Mouse (Mus musculus): ENCODE results near the gene Csrnp2. TPM values are rescaled to one million over a fixed set of nuclear protein-coding genes. Genes with fewer than 3 reads are reported as not detected.
"Not testable (repeated sequence)": the region's sequence is repeated elsewhere in the genome, so short reads cannot be mapped to it uniquely, and the experiment has no call there.

Csrnp2 gene
- polyA plus RNA-seq, 1 experiment from 2014 or later = 20.4 TPM

- Histone ChIP-seq H3K27me3 (ENCODE audit: control insufficient read depth, insufficient read depth, low read length) (no peaks in the 10 kb centered on the region), H3K4me2 (no peak overlapping the region), H3K27ac (ENCODE audit: low read depth, low read length) (no peak overlapping the region), H3K36me3 (ENCODE audit: control insufficient read depth, insufficient read depth, low read length) (no peaks in the 10 kb centered on the region; the same call in 1 of the 2 replicates), H3K4me1 (ENCODE audit: control insufficient read depth, insufficient read depth, low read length) (no peaks in the 10 kb centered on the region), H3K9ac (ENCODE audit: low read length) (no peak overlapping the region), H3K9me3 (ENCODE audit: control insufficient read depth, low read length) (no peaks in the 10 kb centered on the region), H3K4me3 (ENCODE audit: low read depth, low read length) (no peak overlapping the region)
- DNase-seq (ENCODE audit: low spot score, missing footprints) (no peak), ATAC-seq (ENCODE audit: low FRiP score) (no peak)
- WGBS = 93% methylated on average over 14 of the region's 14 CpGs
Observed at GRCm38 (mm10) chr15:100520306-100520705, 25.0 kb upstream of the Csrnp2 start.

- 91% methylated on average over 2 of the region's 2 CpGs for WGBS
- Histone ChIP-seq H3K4me3 (ENCODE audit: low read depth, low read length) (no peak overlapping the region), H3K9ac (ENCODE audit: low read length) (no peak overlapping the region), H3K27ac (ENCODE audit: low read depth, low read length) (no peak overlapping the region), H3K36me3 (ENCODE audit: control insufficient read depth, insufficient read depth, low read length) (peaks cover 15% of the 10 kb centered on the region), H3K4me2 (no peak overlapping the region), H3K9me3 (ENCODE audit: control insufficient read depth, low read length) (no peaks in the 10 kb centered on the region), H3K27me3 (ENCODE audit: control insufficient read depth, insufficient read depth, low read length) (no peaks in the 10 kb centered on the region), H3K4me1 (ENCODE audit: control insufficient read depth, insufficient read depth, low read length) (no peaks in the 10 kb centered on the region)
- DNase-seq (ENCODE audit: low spot score, missing footprints) (peak; percentile 53), ATAC-seq (ENCODE audit: low FRiP score) (no peak)
Observed at GRCm38 (mm10) chr15:100515121-100515520, 19.8 kb upstream of the Csrnp2 start.

DNA sequence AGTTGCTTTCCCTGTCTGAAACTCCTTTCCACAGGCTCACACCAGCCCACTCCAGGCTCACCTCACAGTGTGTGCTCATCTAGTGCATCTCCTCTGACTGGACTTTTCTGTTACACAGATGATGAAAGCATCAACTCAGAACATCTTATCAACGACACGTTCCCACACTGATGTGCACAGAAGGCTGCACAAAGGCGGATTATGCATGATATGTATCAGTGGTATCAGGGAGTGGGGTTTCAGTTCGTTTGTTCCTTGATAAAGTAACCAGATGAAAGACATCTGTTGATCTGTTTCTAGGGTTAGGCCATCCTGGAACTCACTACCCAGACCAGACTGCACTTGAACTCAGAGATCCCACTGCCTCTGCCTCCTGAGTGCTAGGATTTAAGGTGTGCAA is 18.1 kb upstream of the Csrnp2 start:
- H3K4me2 ChIP-seq = no peak overlapping the region
- H3K9ac ChIP-seq (ENCODE audit: low read length) = no peak overlapping the region
- DNase-seq (ENCODE audit: low spot score, missing footprints) (no peak), ATAC-seq (ENCODE audit: low FRiP score) (no peak)
- 92% methylated on average over 4 of the region's 4 CpGs for WGBS
- peaks cover 21% of the 10 kb centered on the region for H3K36me3 ChIP-seq (ENCODE audit: control insufficient read depth, insufficient read depth, low read length)
- H3K4me3 ChIP-seq (ENCODE audit: low read depth, low read length) = no peak overlapping the region
- H3K9me3 ChIP-seq (ENCODE audit: control insufficient read depth, low read length) = no peaks in the 10 kb centered on the region
- no peaks in the 10 kb centered on the region for H3K4me1 ChIP-seq (ENCODE audit: control insufficient read depth, insufficient read depth, low read length)
- no peaks in the 10 kb centered on the region for H3K27me3 ChIP-seq (ENCODE audit: control insufficient read depth, insufficient read depth, low read length)
- H3K27ac ChIP-seq (ENCODE audit: low read depth, low read length) = no peak overlapping the region

DNA sequence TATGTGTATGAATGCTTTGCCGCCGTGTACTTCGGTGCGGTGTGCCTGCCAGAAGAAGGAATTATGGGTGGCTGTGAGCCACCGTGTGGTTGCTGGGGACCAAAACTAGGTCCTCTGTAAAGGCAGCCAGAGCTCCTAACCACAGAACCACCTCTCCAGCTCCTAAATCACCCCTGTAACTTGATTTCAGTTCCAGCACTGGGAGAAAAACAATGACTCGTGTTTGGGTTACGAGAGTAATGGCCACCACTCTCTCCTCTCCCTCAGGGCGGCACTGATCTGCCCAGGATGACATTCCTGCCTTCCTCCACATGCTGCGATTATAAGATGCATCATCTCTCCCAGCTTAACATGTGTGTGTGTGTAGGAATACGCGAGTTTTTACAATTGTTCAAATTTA is 14.8 kb upstream of the Csrnp2 start:
- no peak overlapping the region for H3K9ac ChIP-seq (ENCODE audit: low read length)
- ATAC-seq (ENCODE audit: low FRiP score) (no peak), DNase-seq (ENCODE audit: low spot score, missing footprints) (no peak)
- H3K27ac ChIP-seq (ENCODE audit: low read depth, low read length) = no peak overlapping the region
- WGBS = 94% methylated on average over 11 of the region's 11 CpGs
- H3K27me3 ChIP-seq (ENCODE audit: control insufficient read depth, insufficient read depth, low read length) = no peaks in the 10 kb centered on the region
- no peak overlapping the region for H3K4me3 ChIP-seq (ENCODE audit: low read depth, low read length)
- no peaks in the 10 kb centered on the region for H3K4me1 ChIP-seq (ENCODE audit: control insufficient read depth, insufficient read depth, low read length)
- peaks cover 29% of the 10 kb centered on the region for H3K36me3 ChIP-seq (ENCODE audit: control insufficient read depth, insufficient read depth, low read length)
- H3K4me2 ChIP-seq = no peak overlapping the region
- no peaks in the 10 kb centered on the region for H3K9me3 ChIP-seq (ENCODE audit: control insufficient read depth, low read length)

- 91% methylated on average over 13 of the region's 13 CpGs for WGBS
- Histone ChIP-seq H3K36me3 (ENCODE audit: control insufficient read depth, insufficient read depth, low read length) (peaks cover 29% of the 10 kb centered on the region), H3K4me2 (no peak overlapping the region), H3K9ac (ENCODE audit: low read length) (no peak overlapping the region), H3K4me1 (ENCODE audit: control insufficient read depth, insufficient read depth, low read length) (no peaks in the 10 kb centered on the region), H3K27ac (ENCODE audit: low read depth, low read length) (no peak overlapping the region), H3K4me3 (ENCODE audit: low read depth, low read length) (no peak overlapping the region), H3K27me3 (ENCODE audit: control insufficient read depth, insufficient read depth, low read length) (no peaks in the 10 kb centered on the region), H3K9me3 (ENCODE audit: control insufficient read depth, low read length) (no peaks in the 10 kb centered on the region)
- peak; percentile 44 for DNase-seq (ENCODE audit: low spot score, missing footprints)
- no peak for ATAC-seq (ENCODE audit: low FRiP score)
Observed at GRCm38 (mm10) chr15:100508454-100509167, 13.3 kb upstream of the Csrnp2 start.

DNA sequence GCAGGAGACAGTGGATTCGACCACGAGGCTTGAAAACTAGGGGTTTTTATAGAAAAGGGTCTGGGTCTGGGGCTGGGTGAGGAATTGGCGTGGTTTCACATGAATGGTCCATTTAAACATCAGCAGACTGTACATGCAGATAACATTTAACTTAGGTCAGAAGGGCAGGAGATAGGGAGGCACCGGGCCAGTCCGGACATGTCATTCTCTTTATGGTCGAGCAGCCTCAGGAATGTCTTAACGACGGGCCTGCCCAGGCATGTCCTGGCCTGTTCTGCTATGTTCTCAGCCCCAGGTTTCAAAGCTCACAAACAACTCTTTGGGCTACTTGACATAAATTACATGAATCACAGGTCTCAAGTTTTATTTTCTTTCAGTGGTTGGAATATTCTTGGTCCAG is 4.2 kb upstream of the Csrnp2 start:
- H3K27ac ChIP-seq (ENCODE audit: low read depth, low read length); H3K4me1 ChIP-seq (ENCODE audit: control insufficient read depth, insufficient read depth, low read length); H3K36me3 ChIP-seq (ENCODE audit: control insufficient read depth, insufficient read depth, low read length); H3K4me2 ChIP-seq; DNase-seq (ENCODE audit: low spot score, missing footprints); ATAC-seq (ENCODE audit: low FRiP score); H3K27me3 ChIP-seq (ENCODE audit: control insufficient read depth, insufficient read depth, low read length); H3K4me3 ChIP-seq (ENCODE audit: low read depth, low read length); H3K9ac ChIP-seq (ENCODE audit: low read length); H3K9me3 ChIP-seq (ENCODE audit: control insufficient read depth, low read length): not testable (repeated sequence)
- WGBS = 91% methylated on average over 8 of the region's 8 CpGs

DNA sequence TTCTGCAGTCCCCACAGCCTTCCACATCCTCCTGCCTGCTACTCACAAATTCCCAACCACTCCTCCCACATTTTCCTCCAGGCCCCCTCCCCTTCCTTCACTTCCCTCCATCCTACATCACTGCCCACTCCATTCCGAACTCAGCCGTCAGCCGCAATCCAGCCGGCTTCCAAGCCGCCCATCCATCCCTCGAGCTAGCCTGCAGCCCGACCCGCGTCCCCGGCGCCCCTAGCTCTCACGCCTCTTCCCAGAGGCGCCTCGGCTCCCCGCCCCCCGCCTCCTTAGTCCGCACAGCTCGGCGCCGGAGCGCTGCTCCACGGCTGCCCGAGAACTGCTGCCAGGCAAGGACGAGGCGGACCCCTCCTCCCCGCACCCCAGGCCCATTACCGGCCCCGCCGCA is 641 bp downstream of the Csrnp2 start:
- no peaks in the 10 kb centered on the region for H3K9me3 ChIP-seq (ENCODE audit: control insufficient read depth, low read length)
- peak overlapping the region; percentile 87 for H3K4me2 ChIP-seq
- no peaks in the 10 kb centered on the region for H3K36me3 ChIP-seq (ENCODE audit: control insufficient read depth, insufficient read depth, low read length)
- peak; percentile 97 for DNase-seq (ENCODE audit: low spot score, missing footprints)
- H3K9ac ChIP-seq (ENCODE audit: low read length) = peak overlapping the region; percentile 95
- ATAC-seq (ENCODE audit: low FRiP score) = peak; percentile 91
- under 1% methylated on average over 28 of the region's 29 CpGs for WGBS
- H3K27me3 ChIP-seq (ENCODE audit: control insufficient read depth, insufficient read depth, low read length) = no peaks in the 10 kb centered on the region
- H3K4me1 ChIP-seq (ENCODE audit: control insufficient read depth, insufficient read depth, low read length) = peaks cover 27% of the 10 kb centered on the region
- H3K27ac ChIP-seq (ENCODE audit: low read depth, low read length) = peak overlapping the region; percentile 91
- H3K4me3 ChIP-seq (ENCODE audit: low read depth, low read length) = peak overlapping the region; percentile 83

- Histone ChIP-seq H3K4me2 (no peak overlapping the region), H3K36me3 (ENCODE audit: control insufficient read depth, insufficient read depth, low read length) (peaks cover 3% of the 10 kb centered on the region), H3K9me3 (ENCODE audit: control insufficient read depth, low read length) (no peaks in the 10 kb centered on the region), H3K27ac (ENCODE audit: low read depth, low read length) (no peak overlapping the region), H3K9ac (ENCODE audit: low read length) (no peak overlapping the region), H3K27me3 (ENCODE audit: control insufficient read depth, insufficient read depth, low read length) (no peaks in the 10 kb centered on the region), H3K4me3 (ENCODE audit: low read depth, low read length) (no peak overlapping the region), H3K4me1 (ENCODE audit: control insufficient read depth, insufficient read depth, low read length) (peaks cover 30% of the 10 kb centered on the region)
- ATAC-seq (ENCODE audit: low FRiP score) (no peak), DNase-seq (ENCODE audit: low spot score, missing footprints) (no peak)
- 88% methylated on average over 9 of the region's 9 CpGs for WGBS
Observed at GRCm38 (mm10) chr15:100491966-100492365, 3.3 kb downstream of the Csrnp2 start.

GRCm38 (mm10) chr15:100489263-100489662 is 6.0 kb downstream of the Csrnp2 start:
- ATAC-seq (ENCODE audit: low FRiP score) = no peak
- H3K4me3 ChIP-seq (ENCODE audit: low read depth, low read length) = no peak overlapping the region
- no peak overlapping the region for H3K9ac ChIP-seq (ENCODE audit: low read length)
- 91% methylated on average over 15 of the region's 15 CpGs for WGBS
- no peak for DNase-seq (ENCODE audit: low spot score, missing footprints)
- H3K27me3 ChIP-seq (ENCODE audit: control insufficient read depth, insufficient read depth, low read length) = no peaks in the 10 kb centered on the region
- no peaks in the 10 kb centered on the region for H3K9me3 ChIP-seq (ENCODE audit: control insufficient read depth, low read length)
- no peak overlapping the region for H3K27ac ChIP-seq (ENCODE audit: low read depth, low read length)
- peaks cover 7% of the 10 kb centered on the region for H3K36me3 ChIP-seq (ENCODE audit: control insufficient read depth, insufficient read depth, low read length)
- peaks cover 35% of the 10 kb centered on the region for H3K4me1 ChIP-seq (ENCODE audit: control insufficient read depth, insufficient read depth, low read length)
- H3K4me2 ChIP-seq = no peak overlapping the region
